ENCODE assay signal across 20 mouse cellular contexts in the genomic region with DNA sequence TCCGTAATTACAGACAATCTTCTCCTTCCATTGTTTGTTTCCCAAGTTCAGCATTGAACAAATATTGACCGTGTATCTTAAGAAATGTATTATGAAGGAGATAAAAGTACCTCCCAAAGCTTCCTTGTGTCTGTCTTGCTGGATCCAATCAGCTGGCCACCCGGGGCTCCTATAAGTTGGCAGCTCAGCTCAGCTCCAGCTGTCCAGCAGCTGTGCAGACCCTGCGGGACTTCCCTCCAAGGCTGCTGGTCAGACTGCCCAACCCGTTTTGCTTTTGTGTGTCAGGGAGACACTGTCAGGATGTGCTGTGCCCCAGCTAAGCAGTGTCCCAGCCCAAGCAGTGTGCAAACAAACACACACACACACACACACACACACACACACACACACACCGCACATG.
A peak's percentile ranks its signal among the peaks of the same experiment; 100 is the strongest.
DNase-seq lines count a peak whose midpoint lies in the region; TF ChIP-seq lines count a peak whose summit lies in the region.
"Had no signal": no experiment of that assay in that cellular context is flagged by ENCODE, and none has a peak within 500 bp of the region (broad histone marks: within the 10 kb centered on the region; RNA-seq: fewer than 3 reads in every experiment).

No protein-coding gene starts in this region.

- no peaks in the 10 kb centered on the region for H3K4me1 ChIP-seq in kidney, adult 2 months (ENCODE audit: control insufficient read depth, insufficient read depth, low read length)
- H3K4me1 ChIP-seq: forebrain, embryonic 10.5 days; forebrain, embryonic 13.5 days; heart, embryonic 13.5 days had no signal

- TF ChIP-seq POLR2A in kidney, adult 2 months (IDR thresholded peaks at IDR 0.05; ENCODE audit: low read depth, low read length): no peak

- no peaks in the 10 kb centered on the region for H3K27me3 ChIP-seq in kidney, adult 2 months (replicated peaks; ENCODE audit: control insufficient read depth, insufficient read depth, low read length)
- H3K27me3 ChIP-seq: forebrain, embryonic 13.5 days; heart, embryonic 13.5 days had no signal

- no peaks in the 10 kb centered on the region for H3K36me3 ChIP-seq in kidney, adult 2 months (ENCODE audit: control insufficient read depth, insufficient read depth, low read length)
- H3K36me3 ChIP-seq: forebrain, embryonic 10.5 days; heart, embryonic 13.5 days had no signal

- WGBS in kidney, adult 2 months: 76% methylated on average over 6 of the region's 6 CpGs

- intact Hi-C loops in heart, postnatal 10 days (cut with DNase I): no loop called here

- no peak overlapping the region for H3K4me3 ChIP-seq in kidney, adult 2 months (ENCODE audit: insufficient read depth, low read depth, low read length)
- H3K4me3 ChIP-seq: forebrain, embryonic 10.5 days; forebrain, embryonic 13.5 days; heart, embryonic 13.5 days had no signal

- no peak overlapping the region for H3K27ac ChIP-seq in kidney, adult 2 months (ENCODE audit: insufficient read depth, low read depth, low read length)
- H3K27ac ChIP-seq: forebrain, embryonic 10.5 days; forebrain, embryonic 13.5 days; heart, embryonic 13.5 days; hindbrain, embryonic 14.5 days; hindbrain, postnatal 0 days had no signal

- TF ChIP-seq CTCF in kidney, adult 2 months (conservative IDR thresholded peaks at IDR 0.05; ENCODE audit: insufficient read depth, insufficient read length, low read depth, low read length): no peak

- peak; percentile 13 to 18 for DNase-seq in heart, postnatal 10 days
- DNase-seq in heart, adult 8-10 months (ENCODE audit: low spot score): no peak
- DNase-seq in kidney, postnatal 10 days: peak; percentile 16
- DNase-seq in kidney, adult 2 months: no peak
- peak; percentile 4 to 61 for DNase-seq in lung, postnatal 4 days
- no peak for DNase-seq in lung, postnatal 25 days (ENCODE audit: low spot score)
- no peak for DNase-seq in spleen, postnatal 36 days (ENCODE audit: low spot score in 2 of 2)
- DNase-seq: adrenal gland, postnatal 10 days; adrenal gland, postnatal 36 days; cerebellum, adult 18-20 months; cerebellum, adult 9-10 months; cerebellum, postnatal 14 days; gastrocnemius, postnatal 10 days; gastrocnemius, postnatal 36 days; heart, postnatal 36 days had no signal

Comparison
In these comparisons a context has a peak if more than half of its experiments do, and no peak if none do; other contexts are left out.
1. DNase-seq: peak in heart, postnatal 10 days (2 of 2), kidney, postnatal 10 days (single experiment) and lung, postnatal 4 days (2 of 2); none in heart, adult 8-10 months (single experiment), kidney, adult 2 months (single experiment), lung, postnatal 25 days (single experiment) and spleen, postnatal 36 days (0 of 2).